Mouse (Mus musculus) spleen, adult 18-20 months (tissue): ENCODE data around the gene Uso1.
A peak's percentile ranks its signal among the peaks of the same experiment; 100 is the strongest.
"Not testable (repeated sequence)": the region's sequence is repeated elsewhere in the genome, so short reads cannot be mapped to it uniquely, and the experiment has no call there.

Source experiments
- DNase-seq, 2 experiments: peaks; one replicate each; pipeline ENCODE4 v3.0.0; 2022; ENCODE audit warnings: mixed read lengths in 2 of 2

Uso1 gene

DNA sequence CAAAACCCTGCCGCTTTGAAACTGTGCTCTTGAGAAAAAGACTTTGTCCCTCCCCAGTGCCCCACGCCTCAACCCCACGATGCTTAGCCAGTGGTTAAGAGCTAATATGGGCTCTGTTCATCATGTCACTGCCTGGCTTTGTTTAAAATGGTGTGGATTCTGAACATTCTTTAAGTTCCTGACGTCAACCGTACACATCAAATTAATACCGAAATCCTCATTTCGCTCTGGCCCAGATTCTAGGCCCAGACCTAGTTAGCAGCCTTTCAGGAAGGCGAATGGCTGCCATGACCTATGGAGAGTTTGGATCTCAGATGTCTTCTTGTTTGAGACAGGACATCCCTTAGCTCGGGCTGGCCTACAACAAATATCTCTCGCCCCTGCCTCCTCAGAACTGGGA, 10.0 kb upstream of the Uso1 start:
- DNase-seq: no peak

DNA sequence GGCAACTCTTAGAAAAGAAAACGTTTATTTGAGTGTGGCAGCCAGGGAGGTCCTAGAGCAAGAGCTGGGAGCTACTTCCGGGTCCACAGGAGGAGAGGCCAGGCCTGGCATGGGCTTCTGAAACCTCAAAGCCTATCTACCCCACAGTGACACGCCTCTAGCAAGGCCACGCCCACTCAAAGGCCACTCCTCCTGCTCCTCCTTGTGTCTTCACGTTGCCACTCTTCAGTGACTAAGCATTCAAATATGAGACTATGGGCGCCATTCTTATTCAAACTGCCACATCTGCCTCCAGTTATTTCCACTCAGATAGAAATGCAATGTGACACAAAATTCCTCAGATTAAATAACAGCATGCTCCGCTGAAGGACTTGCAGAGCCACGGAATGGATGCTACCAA, 9.2 kb upstream of the Uso1 start:
- DNase-seq: peak in 1 of 2 experiments; percentile 14

DNA sequence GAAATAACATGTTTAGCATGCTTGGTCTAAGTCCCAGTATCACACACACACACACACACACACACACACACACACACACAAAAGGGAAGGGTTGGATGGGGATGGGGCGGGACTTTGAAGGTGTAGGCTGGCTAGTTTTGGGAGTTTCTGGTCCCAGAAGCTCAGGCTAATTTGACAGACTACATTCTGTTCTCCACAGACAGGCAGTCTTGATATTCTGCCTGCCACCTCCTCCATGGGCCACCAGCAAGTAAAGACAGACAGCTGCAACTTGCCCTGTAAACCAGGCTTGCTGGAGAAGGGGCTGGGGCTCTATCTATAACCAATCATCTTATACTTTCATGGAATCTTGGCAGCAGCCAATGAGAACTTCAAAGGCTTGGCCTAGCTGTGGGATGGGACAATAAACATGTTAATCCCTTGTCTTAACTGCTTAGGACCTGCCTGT, 8.4 kb upstream of the Uso1 start:
- DNase-seq: no peak

DNA sequence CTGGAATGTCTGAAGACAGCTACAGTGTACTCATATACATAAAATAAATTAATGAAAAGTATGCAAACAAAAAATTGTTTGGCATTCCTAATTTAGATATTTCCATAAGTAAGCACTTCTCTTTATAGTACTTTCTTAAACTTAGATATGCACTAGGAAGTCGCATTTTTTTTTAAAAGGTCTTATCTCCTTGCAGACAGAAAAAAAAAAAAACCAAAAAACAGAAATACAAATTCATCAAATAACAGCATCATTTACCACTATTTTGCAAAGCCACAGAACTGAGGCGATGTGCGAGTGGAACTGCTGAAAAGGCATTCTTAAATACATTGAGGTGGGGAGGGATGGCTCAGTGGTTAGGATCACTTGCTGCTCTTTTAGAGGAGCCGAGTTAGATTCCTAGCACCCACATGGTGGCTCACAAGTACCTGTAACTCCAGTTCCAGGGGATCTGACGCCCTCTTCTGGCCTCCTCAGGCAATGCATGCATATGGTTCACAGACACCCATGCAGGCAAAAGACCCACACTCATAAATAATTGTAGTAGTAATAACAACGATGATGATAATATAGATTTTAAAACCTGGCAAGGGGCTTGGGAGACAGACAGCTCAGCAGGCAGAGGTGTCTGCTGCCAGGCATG, 7.6 kb upstream of the Uso1 start:
- DNase-seq: no peak

GRCm38 (mm10) chr5:92132127-92132526, 5.6 kb upstream of the Uso1 start:
- DNase-seq: no peak

GRCm38 (mm10) chr5:92133006-92133405, 4.7 kb upstream of the Uso1 start:
- not testable (repeated sequence) for DNase-seq

GRCm38 (mm10) chr5:92134934-92135333, 2.8 kb upstream of the Uso1 start:
- DNase-seq: no peak

- no peak for DNase-seq
These were observed 1.1 kb upstream of the Uso1 start for GRCm38 (mm10) chr5:92136536-92137238.

- peak; percentile 53 to 65 for DNase-seq
These were observed 419 bp downstream of the Uso1 start for GRCm38 (mm10) chr5:92138093-92138621.

DNA sequence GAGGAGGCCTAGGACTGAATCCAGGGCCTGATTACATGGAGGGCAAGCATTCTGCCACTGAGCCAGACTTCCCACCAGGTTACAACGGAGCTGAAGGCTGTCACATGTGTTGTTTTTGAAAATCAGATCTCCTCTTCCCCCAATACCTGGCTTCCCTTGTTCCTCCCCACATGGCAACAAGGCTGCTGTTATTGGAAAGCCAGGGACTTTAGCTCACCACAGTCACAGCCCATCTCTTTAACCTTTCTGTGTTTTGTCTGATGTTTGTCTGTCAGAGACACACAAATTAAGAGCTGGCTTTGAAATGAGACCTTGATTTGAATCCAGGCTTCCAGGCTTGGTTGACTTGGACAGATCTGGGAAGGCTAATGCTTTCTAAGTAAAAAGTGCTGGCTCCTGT, 1.5 kb downstream of the Uso1 start:
- no peak for DNase-seq

DNA sequence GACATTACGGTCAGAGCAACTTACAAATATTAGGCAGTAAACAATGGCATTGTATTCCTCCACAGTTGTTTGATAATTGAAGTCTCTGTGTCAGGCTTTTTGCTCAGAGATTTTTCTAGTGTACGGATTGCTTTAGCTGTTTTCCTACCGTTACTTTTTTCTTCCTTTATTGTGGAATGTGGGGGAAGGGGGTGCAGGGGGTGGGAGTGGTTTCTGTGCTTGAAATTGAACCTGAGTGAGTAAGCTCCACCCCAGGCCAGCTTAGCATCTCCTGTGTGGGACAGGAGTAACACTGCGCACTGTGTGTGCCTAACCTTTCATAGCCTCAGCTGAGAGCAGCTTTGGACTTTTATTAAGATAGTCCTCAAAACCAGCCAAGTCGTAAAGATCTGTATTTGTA, 4.0 kb downstream of the Uso1 start:
- no peak for DNase-seq

GRCm38 (mm10) chr5:92142481-92142880, 4.7 kb downstream of the Uso1 start:
- no peak for DNase-seq

- no peak for DNase-seq
These were observed 5.9 kb downstream of the Uso1 start for GRCm38 (mm10) chr5:92143665-92144064.

- DNase-seq: no peak
These were observed 7.4 kb downstream of the Uso1 start for GRCm38 (mm10) chr5:92144954-92145708.

DNA sequence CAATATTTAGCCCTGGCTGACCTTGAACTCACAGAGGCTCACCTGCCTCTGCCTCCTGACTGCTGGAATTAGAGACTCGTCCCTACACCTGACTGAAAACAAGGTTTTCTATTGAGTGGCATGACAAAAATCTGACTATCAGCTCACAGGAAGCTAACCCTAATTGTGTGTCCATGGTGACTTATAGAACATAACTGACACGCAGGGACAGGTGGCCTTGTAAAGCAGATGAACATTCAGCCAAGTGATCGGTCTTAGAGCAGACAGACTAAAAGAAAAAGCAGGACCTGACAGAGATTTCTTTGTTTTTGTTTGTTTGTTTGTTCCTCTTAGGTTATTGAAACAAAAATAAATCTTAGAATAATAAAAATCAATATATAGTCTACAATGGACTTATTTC, 10.5 kb downstream of the Uso1 start:
- no peak for DNase-seq

DNA sequence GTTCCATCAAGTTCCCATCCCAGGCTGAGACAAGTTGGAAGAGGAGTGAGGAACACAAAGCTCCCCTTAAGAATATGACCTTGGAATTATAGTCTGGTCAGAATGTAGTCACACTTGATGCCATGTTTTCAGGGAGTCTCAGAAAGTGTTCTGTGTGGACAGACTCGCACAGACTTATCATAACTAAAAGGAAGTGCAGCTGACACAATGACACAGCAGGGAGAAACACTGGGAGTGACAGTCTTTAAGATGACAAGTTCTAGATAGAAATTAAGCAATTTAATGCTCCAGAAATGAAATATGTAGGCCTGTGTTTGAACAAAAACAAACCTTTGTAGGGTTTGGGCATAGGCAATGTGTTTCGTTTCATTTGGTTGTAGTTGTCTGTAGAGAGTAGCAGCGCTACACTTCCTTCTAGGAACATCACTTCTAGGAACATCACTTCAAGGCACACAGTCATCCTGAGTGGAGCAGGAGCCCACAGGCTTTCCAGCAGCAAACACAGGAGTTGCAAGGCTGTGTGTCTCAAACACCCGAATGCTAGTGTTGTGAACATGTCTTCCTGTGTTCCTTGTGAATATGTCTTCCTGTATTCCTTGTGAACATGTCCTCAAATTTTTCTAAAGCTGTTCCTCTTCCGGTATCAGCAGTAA, 11.7 kb downstream of the Uso1 start:
- no peak for DNase-seq

DNA sequence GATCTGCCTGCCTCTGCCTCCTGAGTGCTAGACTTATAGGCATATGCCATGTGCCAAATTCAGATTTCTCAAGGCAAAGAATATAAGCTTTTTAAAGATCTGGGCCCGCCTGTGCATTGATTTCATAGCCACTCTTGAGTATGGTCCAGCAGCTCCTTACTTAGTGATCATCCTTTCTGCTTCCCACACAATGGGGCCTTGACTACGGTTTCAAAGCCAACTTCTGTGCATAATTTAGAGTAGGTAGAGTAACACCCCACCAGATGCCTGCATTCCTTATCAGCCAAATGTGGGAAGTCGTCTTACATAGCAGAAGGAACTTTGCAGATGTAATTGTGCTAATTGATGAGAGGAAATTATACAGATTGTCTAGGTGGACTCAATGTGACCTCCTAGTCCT, 17.1 kb downstream of the Uso1 start:
- no peak for DNase-seq

GRCm38 (mm10) chr5:92165976-92166375, 28.2 kb downstream of the Uso1 start:
- DNase-seq: no peak

DNA sequence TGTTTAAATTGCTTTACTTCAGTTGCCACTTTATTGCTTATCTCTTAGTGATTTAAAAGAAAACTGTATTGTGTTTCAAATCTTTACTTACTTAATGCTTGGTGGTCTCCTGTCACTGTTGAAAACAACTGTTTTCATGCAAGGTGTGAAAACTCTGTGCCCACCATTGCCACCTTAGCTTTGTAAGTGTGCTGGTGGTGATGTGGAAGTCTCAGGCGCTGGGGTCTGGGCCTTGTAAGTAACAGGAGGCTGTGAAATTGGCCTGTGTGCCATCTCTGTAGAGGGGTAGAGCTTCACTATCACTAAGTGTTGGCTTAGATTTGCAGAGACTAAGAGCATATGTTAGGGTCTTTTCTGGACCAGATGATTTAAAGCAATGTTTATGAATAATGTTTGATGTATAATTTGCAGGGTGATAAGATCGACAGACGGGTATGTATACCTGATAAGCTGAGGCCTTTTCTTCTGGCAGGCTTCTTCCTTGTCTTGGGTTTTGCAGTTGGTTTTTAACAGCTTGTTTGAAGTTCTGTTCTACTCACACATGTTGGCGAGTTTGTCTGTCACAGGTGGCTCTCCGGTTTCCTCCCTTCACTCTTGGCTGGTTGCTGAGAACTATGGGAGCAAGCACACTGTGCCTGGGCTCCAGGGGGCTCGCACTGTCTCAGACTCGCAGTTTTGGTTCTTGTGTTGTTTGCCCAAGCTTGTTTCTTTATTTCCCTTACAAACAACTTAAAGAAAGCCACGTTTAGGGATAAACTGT, 45.5 kb downstream of the Uso1 start:
- DNase-seq: no peak

DNA sequence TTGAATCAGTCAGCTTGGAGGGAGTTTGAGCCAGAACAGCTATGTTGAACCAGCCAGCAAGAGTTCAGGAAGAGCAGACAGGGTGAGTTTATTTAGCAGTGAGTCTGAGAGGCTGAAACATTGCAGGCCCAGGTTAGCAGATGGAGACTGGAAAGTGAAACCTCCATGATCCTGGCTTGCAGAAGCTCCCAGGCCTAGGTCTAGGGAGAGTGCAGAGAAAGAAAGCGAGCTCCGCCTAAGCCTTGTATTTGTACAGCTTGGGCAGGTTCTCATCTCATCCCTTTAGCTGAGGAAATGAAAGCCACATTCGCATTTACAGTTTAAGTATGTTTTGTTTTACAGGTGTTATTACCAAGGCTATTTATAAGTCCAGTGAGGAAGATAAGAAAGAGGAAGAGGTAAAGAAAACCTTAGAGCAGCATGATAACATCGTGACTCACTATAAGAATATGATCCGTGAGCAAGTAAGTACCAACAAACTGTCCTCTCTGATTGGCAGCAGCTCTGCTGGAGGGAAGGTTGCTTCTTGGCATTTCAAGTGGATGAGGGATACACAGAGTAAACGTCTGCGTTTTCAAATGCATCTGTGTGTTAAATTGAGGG, 51.2 kb downstream of the Uso1 start:
- DNase-seq: no peak

DNA sequence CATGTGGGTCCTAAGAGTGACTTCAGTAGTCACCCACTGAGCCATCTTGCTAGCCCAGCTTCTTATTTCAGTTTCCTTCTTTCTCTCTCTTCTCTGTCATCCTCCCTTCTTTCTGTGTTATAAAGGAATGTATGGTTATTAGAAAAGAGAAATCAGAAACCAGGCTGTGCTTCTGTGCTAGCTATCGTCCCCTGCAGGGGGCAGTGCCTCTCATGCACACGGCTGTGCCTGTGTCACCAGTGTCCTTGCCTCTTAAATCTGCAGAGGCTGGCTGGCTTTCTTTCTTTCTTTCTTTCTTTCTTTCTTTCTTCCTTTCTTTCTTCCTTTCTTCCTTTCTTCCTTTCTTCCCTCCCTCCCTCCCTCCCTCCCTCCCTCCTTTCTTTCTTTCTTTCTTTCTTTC, 58.0 kb downstream of the Uso1 start:
- DNase-seq: peak in 1 of 2 experiments; percentile 9
